Mouse (Mus musculus) retina, embryonic 14.5 days (tissue): ENCODE data around the gene Sprn.

Experiments used
- DNase-seq: peaks from one replicate; pipeline ENCODE4 v3.0.0-alpha.2; 2015; ENCODE audit warnings: low spot score

Gene Sprn

DNA sequence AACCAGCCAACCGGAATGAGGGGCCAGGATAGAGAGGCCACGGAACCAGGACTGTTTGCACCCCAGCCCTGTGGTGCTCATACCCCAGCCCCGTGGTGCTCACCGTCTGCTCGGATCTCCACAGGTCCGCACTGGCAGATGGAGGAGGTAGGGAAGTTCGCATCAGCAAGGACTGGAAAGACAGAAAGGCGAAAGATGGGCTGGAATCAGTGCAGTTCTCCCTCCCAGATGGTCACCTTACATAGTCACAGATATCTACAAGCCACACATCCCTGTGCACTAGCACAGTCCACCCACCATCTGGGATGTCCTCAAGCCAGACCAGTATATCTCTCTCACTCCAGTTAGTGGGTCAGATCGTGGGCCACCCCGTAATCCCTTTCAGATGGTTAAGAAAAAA is 53.2 kb downstream of the Sprn start:
- no peak for DNase-seq
